Mouse (Mus musculus) heart, postnatal 14 days (tissue): ENCODE measurements at regions not wholly inside any gene's neighbourhood (a gene's known extent, or its start where the extent isn't known, plus 50 kb on each side); places are given as distances from the start of the nearest gene placed in this dataset.

Experiments
- DNase-seq, 2 experiments: peaks; one replicate each; pipeline ENCODE4 v3.0.0; 2021 to 2022
- intact Hi-C: fragments of 180-260 bp; cut with DNase I; formaldehyde crosslinking; loops from one replicate; pipeline ENCODE4 v1.15.1; 2025

- intact Hi-C loops = no loop called here
- DNase-seq = no peak
Measured at GRCm38 (mm10) chr11:31541425-31541824, 130.3 kb downstream of the Bod1 start.

GRCm38 (mm10) chr11:31540816-31541215 is 130.9 kb downstream of the Bod1 start:
- DNase-seq = no peak
- intact Hi-C loops = no loop called here

GRCm38 (mm10) chr11:31531416-31531815 is 140.3 kb downstream of the Bod1 start:
- DNase-seq = no peak
- intact Hi-C loops = no loop called here

- no peak for DNase-seq
- intact Hi-C loops = no loop called here
Measured at GRCm38 (mm10) chr11:31530851-31531250, 140.8 kb downstream of the Bod1 start.

DNA sequence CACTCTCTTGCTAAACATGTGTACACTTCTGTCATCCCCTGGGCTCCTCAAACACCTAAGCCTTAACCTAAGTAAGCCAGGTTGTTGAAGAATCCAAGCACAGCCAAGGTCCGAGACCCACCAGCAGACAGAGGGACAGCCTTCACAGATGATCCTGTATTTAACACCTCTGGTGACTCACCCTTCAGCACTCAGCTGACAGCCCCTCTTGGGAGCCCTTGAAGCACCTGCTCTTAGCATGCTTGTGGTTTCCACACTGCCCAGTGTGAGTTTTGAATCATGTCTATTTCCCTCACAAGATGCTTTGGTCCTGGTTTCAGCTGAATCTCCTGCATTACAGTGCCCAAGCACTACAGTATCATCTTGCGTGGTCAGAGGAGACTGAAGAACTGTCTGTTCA is 142.0 kb downstream of the Bod1 start:
- intact Hi-C loops = no loop called here
- DNase-seq = no peak

DNA sequence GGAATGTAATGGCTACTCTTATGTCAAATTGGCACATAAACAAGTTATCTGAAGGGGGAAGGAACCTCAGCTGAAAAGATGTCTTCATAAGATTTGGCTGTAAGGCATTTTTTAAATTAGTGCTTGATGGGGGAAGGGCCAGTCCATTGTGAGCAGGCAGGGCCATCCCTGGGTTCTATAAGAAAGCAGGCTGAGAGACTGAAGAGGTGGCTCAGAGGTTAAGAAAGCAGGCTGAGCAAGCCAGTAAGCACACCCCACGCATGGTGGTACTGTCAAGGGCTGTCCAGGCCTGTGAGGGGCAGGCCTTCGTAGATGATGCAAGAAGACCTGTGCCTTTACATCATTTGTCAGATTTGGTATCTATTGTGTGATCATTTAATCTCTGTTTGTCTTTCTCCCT is 147.0 kb downstream of the Bod1 start:
- no peak for DNase-seq
- intact Hi-C loops = no loop called here

GRCm38 (mm10) chr11:31524065-31524618 is 147.5 kb downstream of the Bod1 start:
- intact Hi-C loops = no loop called here
- no peak for DNase-seq

- intact Hi-C loops = no loop called here
- peak; percentile 47 to 55 for DNase-seq
Measured at GRCm38 (mm10) chr11:31522127-31522526, 149.6 kb downstream of the Bod1 start.

DNA sequence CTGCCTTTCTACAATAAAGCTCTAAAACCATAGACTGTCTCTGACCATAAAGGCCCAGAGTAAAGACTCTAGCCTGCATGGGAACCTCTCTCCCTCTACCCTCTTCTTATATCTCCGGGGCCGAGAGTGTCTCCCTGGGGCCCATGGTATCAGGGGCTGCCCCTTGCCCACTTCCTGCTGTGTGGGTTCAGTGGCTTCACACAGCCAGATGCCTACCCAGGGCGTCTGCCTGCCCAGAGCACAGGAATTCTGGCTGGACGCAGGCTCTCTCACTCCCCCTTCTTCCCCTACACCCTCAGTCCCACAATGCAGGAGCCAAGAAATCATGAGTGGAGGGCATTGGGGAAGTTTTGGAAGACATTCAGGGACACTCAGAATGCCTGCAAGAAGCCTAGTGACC is 150.8 kb downstream of the Bod1 start:
- DNase-seq = no peak
- intact Hi-C loops = no loop called here

DNA sequence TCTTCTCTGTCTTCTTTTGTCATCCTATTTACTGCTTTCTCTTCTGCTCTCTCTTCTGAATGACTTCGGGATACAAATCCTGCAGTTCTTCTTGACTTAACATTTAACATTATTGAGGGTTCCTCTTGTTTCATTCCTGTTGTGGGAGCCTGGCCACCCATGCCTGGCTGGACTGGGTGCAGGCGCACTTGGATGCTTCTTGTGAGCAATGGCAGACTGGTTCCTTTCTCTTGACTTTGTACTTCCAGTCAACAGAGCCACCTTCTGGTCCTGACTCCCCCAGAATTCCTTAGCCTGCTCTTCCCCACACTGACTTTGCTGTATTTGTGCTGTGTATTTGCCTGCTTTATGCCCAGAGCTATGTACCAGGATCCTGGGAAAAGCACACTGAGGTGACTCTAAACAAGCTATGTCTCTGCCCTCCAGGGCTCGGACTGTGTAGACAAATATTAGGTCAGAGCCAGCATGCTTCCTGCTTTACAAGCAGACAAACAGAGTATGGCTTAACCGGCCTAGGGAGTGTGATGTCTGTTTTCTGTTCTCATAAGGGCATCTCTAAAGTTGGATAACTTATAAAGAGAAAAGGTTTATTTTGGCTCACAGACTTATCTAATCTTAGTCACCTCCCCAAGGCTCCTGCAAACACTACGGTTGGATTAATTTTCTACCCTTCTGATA is 133.5 kb upstream of the Stc2 start:
- DNase-seq = no peak
- intact Hi-C loops = no loop called here

DNA sequence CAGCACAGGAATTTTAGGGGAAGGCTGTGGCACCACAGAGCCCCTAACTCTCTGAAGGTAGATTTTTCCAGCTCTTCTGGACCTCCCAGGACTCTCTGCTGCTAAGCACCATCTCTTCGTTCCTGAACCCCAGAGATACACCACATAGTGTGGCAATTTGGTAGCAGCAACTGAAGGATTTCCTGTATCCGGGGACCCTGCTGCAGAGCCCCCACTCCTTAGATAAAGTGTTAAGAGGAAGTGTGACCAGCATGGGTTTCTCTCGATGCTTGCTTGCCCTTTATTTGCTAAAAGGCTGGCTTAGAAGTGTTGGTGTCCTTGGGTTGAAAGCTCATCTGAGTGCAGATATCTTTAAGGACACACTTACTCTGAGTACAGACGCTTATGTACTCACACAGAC is 115.6 kb upstream of the Stc2 start:
- intact Hi-C loops = no loop called here
- DNase-seq = no peak

GRCm38 (mm10) chr11:31481057-31481340 is 111.1 kb upstream of the Stc2 start:
- intact Hi-C loops = no loop called here
- DNase-seq = no peak

GRCm38 (mm10) chr11:31480225-31481056 is 110.6 kb upstream of the Stc2 start:
- intact Hi-C loops = no loop called here
- no peak for DNase-seq

GRCm38 (mm10) chr11:31477763-31478162 is 107.9 kb upstream of the Stc2 start:
- intact Hi-C loops = no loop called here
- no peak for DNase-seq

DNA sequence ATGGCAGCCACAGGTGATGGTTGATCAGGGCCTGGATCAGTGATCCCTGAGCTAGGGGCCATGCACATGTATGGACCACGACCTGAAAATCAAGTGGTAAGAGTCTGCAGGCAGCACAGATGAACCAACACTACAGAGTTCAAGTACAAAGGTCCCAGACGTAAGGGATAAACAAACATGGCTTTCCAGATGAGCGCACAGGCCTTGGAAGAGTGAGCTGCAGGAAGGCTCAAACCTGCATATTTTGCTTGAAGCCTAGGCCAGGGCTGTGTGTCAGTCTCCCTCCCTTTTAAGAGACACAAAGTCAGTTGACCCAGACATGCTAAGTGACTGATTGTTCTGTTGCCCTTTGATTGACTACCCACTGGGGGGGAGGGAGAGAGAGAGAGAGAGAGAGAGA is 107.2 kb upstream of the Stc2 start:
- DNase-seq = no peak
- intact Hi-C loops = no loop called here

- intact Hi-C loops = no loop called here
- no peak for DNase-seq
Measured at GRCm38 (mm10) chr11:31473017-31473416, 103.1 kb upstream of the Stc2 start.

- intact Hi-C loops = no loop called here
- DNase-seq = no peak
Measured at GRCm38 (mm10) chr11:31470681-31471414, 101.0 kb upstream of the Stc2 start.

DNA sequence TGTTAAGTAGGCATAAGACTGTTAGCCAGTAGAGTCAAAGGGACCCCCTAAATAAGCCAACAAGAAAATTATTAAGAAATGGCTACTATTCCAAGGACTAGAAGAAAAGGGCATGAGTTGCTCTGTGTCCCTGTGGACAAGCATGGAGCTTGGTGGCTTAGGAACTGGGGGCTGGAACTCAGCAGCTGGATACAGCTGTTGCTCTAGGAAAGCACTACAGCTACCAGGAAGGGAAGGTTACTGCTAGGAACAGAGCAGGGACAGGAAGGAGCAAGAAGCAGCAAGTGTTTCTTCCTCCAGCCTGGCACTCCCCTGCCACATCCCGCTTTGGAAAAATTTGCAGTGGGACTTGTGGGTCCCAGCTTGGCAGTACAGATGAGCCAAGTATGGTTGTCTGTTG is 95.0 kb upstream of the Stc2 start:
- peak; percentile 49 for DNase-seq
- intact Hi-C loops = loop anchor here (10.0 kb wide), 1 partner anchor 150 kb away; no protein-coding TSS in a partner anchor

- DNase-seq = no peak
- intact Hi-C loops = loop anchor here (10.0 kb wide), 1 partner anchor 152 kb away; no protein-coding TSS in a partner anchor
Measured at GRCm38 (mm10) chr11:31462440-31462839, 92.6 kb upstream of the Stc2 start.

DNA sequence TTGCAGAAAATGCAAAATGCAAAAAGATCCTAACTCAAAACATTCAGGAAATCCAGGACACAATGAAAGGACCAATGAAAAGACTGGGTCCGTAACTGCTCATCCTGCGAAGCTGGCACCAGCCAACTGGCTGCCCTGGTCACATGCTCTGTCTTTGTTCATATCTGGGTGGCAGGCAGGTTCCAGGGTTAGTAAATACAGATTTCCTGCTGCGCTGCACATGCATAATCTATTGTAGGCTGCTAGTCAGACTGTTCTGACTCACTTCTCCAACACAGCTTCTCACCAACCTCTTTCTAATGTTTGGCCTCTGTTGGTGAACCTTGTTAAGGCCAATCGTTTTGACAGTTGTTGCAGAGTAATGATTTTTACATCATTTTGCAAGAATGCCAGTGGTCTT is 92.0 kb upstream of the Stc2 start:
- DNase-seq = no peak
- intact Hi-C loops = loop anchor here (10.0 kb wide), 1 partner anchor 153 kb away; no protein-coding TSS in a partner anchor

GRCm38 (mm10) chr11:31461348-31461747 is 91.5 kb upstream of the Stc2 start:
- intact Hi-C loops = loop anchor here (10.0 kb wide), 1 partner anchor 153 kb away; no protein-coding TSS in a partner anchor
- DNase-seq = no peak
